Comparison of ENCODE assay signal across 20 mouse cellular contexts in genomic region chr10:15395295-15395694, GRCm38 (mm10).
"Had no signal": no experiment of that assay in that cellular context is flagged by ENCODE, and none has a peak within 500 bp of the region (broad histone marks: within the 10 kb centered on the region; RNA-seq: fewer than 3 reads in every experiment).

No protein-coding gene starts in this region.

- H3K4me1 ChIP-seq: lung, embryonic 15.5 days; megakaryocyte, embryonic 14.5 days; midbrain, embryonic 12.5 days; neural tube, embryonic 13.5 days had no signal

- H3K9me3 ChIP-seq: lung, embryonic 15.5 days; megakaryocyte, embryonic 14.5 days; midbrain, embryonic 12.5 days; midbrain, embryonic 15.5 days; neural tube, embryonic 13.5 days; neural tube, embryonic 15.5 days had no signal

- DNase-seq: liver, postnatal 0 days; lung, adult 2 months; lung, postnatal 14 days; lung, postnatal 36 days; retina, postnatal 1 day; right cerebral cortex, adult 18-20 months; right cerebral cortex, postnatal 25 days; right cerebral cortex, postnatal 4 days; spleen, adult 18-20 months; thymus, adult 18-20 months; thymus, postnatal 14 days; thymus, postnatal 36 days had no signal

- ATAC-seq: liver, postnatal 0 days; lung, postnatal 0 days; midbrain, embryonic 15.5 days had no signal

- H3K9ac ChIP-seq: liver, postnatal 0 days; lung, embryonic 15.5 days; midbrain, embryonic 12.5 days; midbrain, embryonic 15.5 days; neural tube, embryonic 13.5 days; neural tube, embryonic 15.5 days had no signal

- H3K36me3 ChIP-seq: lung, embryonic 15.5 days; midbrain, embryonic 12.5 days; midbrain, embryonic 15.5 days; neural tube, embryonic 13.5 days; neural tube, embryonic 15.5 days had no signal

- H3K27me3 ChIP-seq: lung, embryonic 15.5 days; megakaryocyte, embryonic 14.5 days; midbrain, embryonic 12.5 days; midbrain, embryonic 15.5 days; neural tube, embryonic 13.5 days; neural tube, embryonic 15.5 days had no signal

- H3K4me3 ChIP-seq: lung, embryonic 15.5 days; megakaryocyte, embryonic 14.5 days; midbrain, embryonic 12.5 days; midbrain, embryonic 15.5 days; neural tube, embryonic 13.5 days; neural tube, embryonic 15.5 days had no signal

- H3K4me2 ChIP-seq: lung, embryonic 15.5 days; midbrain, embryonic 12.5 days; midbrain, embryonic 15.5 days; neural tube, embryonic 13.5 days; neural tube, embryonic 15.5 days had no signal

- H3K27ac ChIP-seq: lung, embryonic 15.5 days; macrophage; midbrain, embryonic 12.5 days; midbrain, embryonic 15.5 days; neural tube, embryonic 13.5 days; neural tube, embryonic 15.5 days had no signal
